Mouse (Mus musculus): ENCODE measurements around the gene Adam19.
"Not testable (repeated sequence)": the region's sequence is repeated elsewhere in the genome, so short reads cannot be mapped to it uniquely, and the experiment has no call there.

The Adam19 gene

GRCm38 (mm10) chr11:46127621-46128547, 72.1 kb downstream of the Adam19 start:
- in situ Hi-C loops (cut with MboI; ENCODE audit: low sequenced_read_pairs), result no loop called here

DNA sequence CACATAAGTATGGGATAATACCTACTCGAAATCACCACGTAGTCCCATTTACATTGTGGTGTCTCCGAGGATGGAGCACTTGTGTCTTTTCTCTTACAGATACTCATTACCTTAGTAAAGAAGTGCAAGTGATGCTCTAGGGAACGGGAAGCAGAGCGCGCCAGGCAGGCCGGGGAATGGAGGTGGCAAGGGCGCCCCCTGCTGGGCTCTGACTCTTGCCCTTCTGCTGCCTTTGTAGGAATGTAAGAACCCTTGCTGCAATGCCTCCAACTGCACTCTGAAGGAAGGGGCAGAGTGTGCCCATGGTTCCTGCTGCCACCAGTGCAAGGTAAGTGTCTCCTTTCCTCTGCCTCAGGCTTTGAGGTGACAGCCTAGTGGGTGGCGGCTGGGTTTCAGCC, 72.8 kb downstream of the Adam19 start:
- in situ Hi-C loops (cut with MboI; ENCODE audit: low sequenced_read_pairs), result no loop called here

- in situ Hi-C loops (cut with MboI; ENCODE audit: low sequenced_read_pairs), result no loop called here
Measured at GRCm38 (mm10) chr11:46131022-46131986, 75.5 kb downstream of the Adam19 start.

DNA sequence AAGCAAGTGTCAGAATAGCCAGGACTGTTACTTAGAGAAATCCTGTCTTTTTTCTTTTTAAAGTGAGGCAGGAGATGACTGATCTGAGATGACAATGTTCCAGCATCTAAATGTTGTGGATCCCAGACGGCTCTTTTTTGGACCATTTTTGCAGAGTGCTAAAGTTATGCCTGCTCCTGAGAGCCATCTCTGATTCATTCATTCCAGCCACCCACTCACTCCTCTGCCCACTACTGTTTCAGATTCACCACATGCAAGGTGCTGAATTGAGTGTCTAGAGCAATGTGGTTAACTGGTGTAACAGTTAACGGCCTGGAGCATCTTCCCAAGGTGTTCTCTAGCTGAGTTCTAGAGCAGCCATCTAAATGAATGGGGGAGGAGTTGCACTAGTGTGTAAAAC, 79.1 kb downstream of the Adam19 start:
- in situ Hi-C loops (cut with MboI; ENCODE audit: low sequenced_read_pairs), result no loop called here

- in situ Hi-C loops (cut with MboI; ENCODE audit: low sequenced_read_pairs), result no loop called here
Measured at GRCm38 (mm10) chr11:46143342-46143741, 87.5 kb downstream of the Adam19 start.

GRCm38 (mm10) chr11:46145163-46145875, 89.5 kb downstream of the Adam19 start:
- in situ Hi-C loops (cut with MboI; ENCODE audit: low sequenced_read_pairs), result no loop called here

DNA sequence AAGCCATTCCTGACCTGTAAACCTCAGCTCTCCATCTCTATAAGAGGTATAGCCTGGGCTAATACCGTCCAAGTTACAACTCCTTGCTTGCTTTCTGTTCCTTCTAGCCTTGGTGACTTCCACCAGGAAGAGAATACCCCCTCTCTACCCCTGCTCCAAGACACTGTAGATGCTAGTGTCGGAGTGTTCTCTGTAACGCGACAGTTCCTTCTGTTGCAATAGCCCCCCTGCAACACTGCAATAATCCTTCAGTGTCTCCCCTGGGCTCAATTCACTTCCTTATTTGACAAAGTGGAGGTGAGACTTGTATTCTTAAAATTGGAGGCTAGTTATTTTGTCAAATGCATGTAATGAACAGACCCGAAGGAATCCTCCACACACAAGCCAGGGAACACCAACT, 90.8 kb downstream of the Adam19 start:
- in situ Hi-C loops (cut with MboI; ENCODE audit: low sequenced_read_pairs), result no loop called here

DNA sequence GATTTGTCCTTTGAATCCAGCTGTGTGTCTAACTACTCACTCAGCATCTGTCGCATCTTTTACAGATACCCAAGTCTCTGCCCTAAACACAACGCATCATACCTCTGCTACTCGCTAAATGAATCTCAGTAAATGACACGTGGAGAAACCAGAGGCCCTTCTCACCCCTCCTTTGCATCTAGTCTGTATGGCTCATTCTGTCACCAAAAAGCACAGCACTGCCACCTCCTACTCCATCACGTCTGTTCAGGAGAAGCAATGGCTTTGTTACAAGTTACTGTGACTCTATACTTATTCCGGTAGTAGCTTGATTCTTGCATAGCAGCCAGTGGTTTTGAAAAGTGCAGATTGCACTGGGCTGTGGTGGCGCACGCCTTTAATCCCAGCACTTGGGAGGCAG, 101.2 kb downstream of the Adam19 start:
- in situ Hi-C loops (cut with MboI; ENCODE audit: low sequenced_read_pairs), result no loop called here

GRCm38 (mm10) chr11:46157462-46157861, 101.7 kb downstream of the Adam19 start:
- in situ Hi-C loops (cut with MboI; ENCODE audit: low sequenced_read_pairs), result no loop called here

GRCm38 (mm10) chr11:46165866-46166585, 110.2 kb downstream of the Adam19 start, which contains the start of gene Nipal4:
Nipal4 (minus strand) TSS chr11:46166508.
- in situ Hi-C loops (cut with MboI; ENCODE audit: low sequenced_read_pairs), result no loop called here

GRCm38 (mm10) chr11:46168506-46168905, 112.7 kb downstream of the Adam19 start:
- in situ Hi-C loops (cut with MboI; ENCODE audit: low sequenced_read_pairs), result no loop called here

DNA sequence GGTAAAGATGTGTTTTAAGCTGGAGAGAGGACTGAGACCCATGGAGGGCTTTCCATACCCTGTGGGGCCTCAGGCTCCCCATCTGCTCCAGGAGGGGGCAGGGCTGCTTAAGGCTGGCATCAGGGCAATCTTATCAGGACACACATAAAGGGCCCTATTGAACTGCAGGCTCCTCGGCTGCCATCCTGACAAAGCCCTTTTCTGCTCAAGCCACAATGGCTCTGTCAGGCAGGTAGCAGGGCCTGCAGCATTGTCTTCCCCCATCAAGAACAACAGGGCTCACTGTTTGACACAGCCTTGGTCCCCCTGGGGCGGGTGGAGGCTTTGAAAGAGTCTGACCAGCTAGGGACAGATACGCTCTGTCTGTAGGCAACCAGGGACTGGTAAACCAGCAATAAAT, 114.1 kb downstream of the Adam19 start:
- in situ Hi-C loops (cut with MboI; ENCODE audit: low sequenced_read_pairs), result no loop called here

- in situ Hi-C loops (cut with MboI; ENCODE audit: low sequenced_read_pairs), result no loop called here
Measured at GRCm38 (mm10) chr11:46172128-46172527, 116.3 kb downstream of the Adam19 start.

- in situ Hi-C loops (cut with MboI; ENCODE audit: low sequenced_read_pairs), result no loop called here
Measured at GRCm38 (mm10) chr11:46176155-46176554, 120.4 kb downstream of the Adam19 start.

GRCm38 (mm10) chr11:46177246-46178043, 121.7 kb downstream of the Adam19 start:
- in situ Hi-C loops (cut with MboI; ENCODE audit: low sequenced_read_pairs), result no loop called here

DNA sequence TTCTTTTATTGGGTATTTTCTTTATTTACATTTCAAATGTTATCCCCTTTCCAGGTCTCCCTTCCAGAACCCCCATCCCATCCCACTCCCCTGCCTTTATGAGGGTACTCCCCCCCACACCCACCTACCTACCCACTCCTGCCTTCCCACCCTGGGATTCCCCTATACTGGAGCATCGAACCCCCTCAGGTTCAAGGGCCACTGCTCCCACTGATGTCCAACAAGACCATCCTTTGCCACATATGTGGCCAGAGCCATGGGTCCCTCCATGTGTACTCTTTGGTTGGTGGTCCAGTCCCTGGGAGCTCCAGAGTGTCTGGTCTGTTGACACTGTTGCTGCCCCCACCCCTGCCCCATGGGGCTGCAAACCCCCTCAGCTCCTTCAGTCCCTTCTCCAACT, 126.2 kb downstream of the Adam19 start:
- in situ Hi-C loops (cut with MboI; ENCODE audit: low sequenced_read_pairs), result not testable (repeated sequence)

DNA sequence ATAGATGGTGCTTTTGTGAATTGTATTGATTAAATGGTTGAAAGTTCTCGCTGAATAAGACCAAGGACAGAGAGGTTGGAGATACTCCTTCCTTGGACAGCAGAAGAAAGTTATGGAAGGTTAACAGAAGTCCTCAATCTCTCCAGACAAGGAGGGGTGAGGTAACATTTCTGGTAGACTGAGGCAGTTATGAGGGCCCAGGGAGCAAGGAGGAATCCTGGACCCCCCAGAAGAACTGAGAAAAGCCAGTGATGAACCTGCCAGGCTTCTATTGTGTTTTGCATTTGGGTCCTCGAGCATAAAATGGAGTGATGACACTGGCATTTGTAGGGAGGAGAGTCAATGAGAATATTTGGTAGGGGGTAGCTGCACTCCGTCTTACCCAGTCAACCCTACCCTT, 129.2 kb downstream of the Adam19 start:
- in situ Hi-C loops (cut with MboI; ENCODE audit: low sequenced_read_pairs), result no loop called here

DNA sequence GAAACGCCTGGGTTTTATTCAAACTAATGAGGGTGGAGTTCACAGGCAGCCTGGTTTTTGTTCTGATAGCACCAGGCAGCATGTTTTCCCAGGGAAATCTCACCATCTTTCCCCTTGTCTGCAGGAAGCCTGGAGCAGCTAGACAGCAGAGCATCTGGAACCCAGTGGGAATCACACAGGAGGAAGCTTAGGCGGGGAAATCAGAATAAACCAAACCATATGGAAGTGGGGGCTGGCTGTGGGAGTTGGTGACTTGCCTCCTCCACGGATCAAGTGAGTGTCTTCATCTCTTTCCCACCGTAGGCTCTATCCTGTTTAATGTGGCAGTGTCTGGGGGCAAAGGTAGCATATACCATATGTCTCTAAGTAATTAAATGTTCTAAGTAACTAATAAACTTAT, 129.7 kb downstream of the Adam19 start:
- in situ Hi-C loops (cut with MboI; ENCODE audit: low sequenced_read_pairs), result no loop called here

GRCm38 (mm10) chr11:46188283-46188682, 132.5 kb downstream of the Adam19 start:
- in situ Hi-C loops (cut with MboI; ENCODE audit: low sequenced_read_pairs), result no loop called here
